In genomic region chr1:90602759-90603560, GRCm38 (mm10) we compare ENCODE assay signal across 8 mouse cellular contexts. TPM values are rescaled to one million over a fixed set of nuclear protein-coding genes. Genes with fewer than 3 reads are reported as not detected.
DNase-seq lines count a peak whose midpoint lies in the region; ATAC-seq and TF ChIP-seq lines count a peak whose summit lies in the region.

TSS of gene Cops8 (plus strand) at chr1:90602981.

- peak within 1 kb of the TSS; percentile 86 to 91 for H3K4me3 ChIP-seq in ES-E14 (ENCODE audit: insufficient read depth in 1 of 2, low read depth in 1 of 2, low read length in 2 of 2, poor library complexity in 1 of 2, severe bottlenecking in 1 of 2)
- H3K4me3 ChIP-seq in forebrain, embryonic 15.5 days: peak within 1 kb of the TSS; percentile 95
- peak within 1 kb of the TSS; percentile 91 for H3K4me3 ChIP-seq in lung, adult 2 months (replicated peaks; ENCODE audit: extremely low read depth, low read depth, low read length)

- H3K27me3 ChIP-seq in forebrain, embryonic 15.5 days: no peaks in the 10 kb centered on the region

- peak within 1 kb of the TSS; percentile 32; the same call in 1 of the 2 replicates for H3K27ac ChIP-seq in ES-E14 (ENCODE audit: insufficient read depth, low read depth, low read length, poor library complexity, severe bottlenecking)
- peak within 1 kb of the TSS; percentile 75 for H3K27ac ChIP-seq in forebrain, embryonic 15.5 days (replicated peaks)

- peaks cover 0 to 2% of the 10 kb centered on the region in 2 experiments; a peak in 2 of 4 replicates for H3K4me1 ChIP-seq in ES-E14 (ENCODE audit: control insufficient read depth in 2 of 2, insufficient read depth in 2 of 2, low read length in 2 of 2, poor library complexity in 1 of 2)
- H3K4me1 ChIP-seq in forebrain, embryonic 15.5 days: peaks cover 18% of the 10 kb centered on the region
- H3K4me1 ChIP-seq in lung, adult 2 months (ENCODE audit: control insufficient read depth, insufficient read depth, low read length): no peaks in the 10 kb centered on the region; the same call in 1 of the 2 replicates

- in situ Hi-C loops in ES-E14 (cut with MboI; ENCODE audit: low sequenced_read_pairs in 2 of 2, unreplicated experiment in 2 of 2): no loop called here

- no peaks in the 10 kb centered on the region for H3K9me3 ChIP-seq in ES-E14 (ENCODE audit: control insufficient read depth, insufficient read depth, low read depth, low read length)
- H3K9me3 ChIP-seq in forebrain, embryonic 15.5 days: no peaks in the 10 kb centered on the region

- no peak for TF ChIP-seq CTCF in lung, adult 2 months (IDR thresholded peaks at IDR 0.05; ENCODE audit: insufficient read depth, low read length)

- peak; percentile 95 for DNase-seq in ES-E14 (ENCODE audit: low read depth, low spot score)
- peak; percentile 97 for DNase-seq in cerebellum, adult 11-12 months
- peak; percentile 94 for DNase-seq in heart, postnatal 25 days (ENCODE audit: low spot score)
- peak; percentile 97 to 99 for DNase-seq in layer of hippocampus, adult 18-20 months (ENCODE audit: low spot score in 2 of 2)
- peak; percentile 96 for DNase-seq in lung, adult 2 months
- DNase-seq in thymus, adult 18-20 months: peak; percentile 90 to 92

- H3K36me3 ChIP-seq in ES-E14 (ENCODE audit: control insufficient read depth, insufficient read depth, low read length, poor library complexity, severe bottlenecking): peaks cover 16% of the 10 kb centered on the region
- peaks cover 20% of the 10 kb centered on the region for H3K36me3 ChIP-seq in forebrain, embryonic 15.5 days

- TF ChIP-seq POLR2A in lung, adult 2 months (IDR thresholded peaks at IDR 0.05; ENCODE audit: borderline replicate concordance, extremely low read depth, low read depth, low read length): peak; percentile 84; the same call in 1 of the 2 replicates

- H3K9ac ChIP-seq in ES-E14 (ENCODE audit: insufficient read depth, low read depth, low read length, poor library complexity, severe bottlenecking): peak within 1 kb of the TSS; percentile 93
- peak within 1 kb of the TSS; percentile 88 for H3K9ac ChIP-seq in forebrain, embryonic 15.5 days (replicated peaks)

- intact Hi-C loops in heart, postnatal 25 days (cut with DNase I): no loop called here

- peak; percentile 100 for ATAC-seq in forebrain, embryonic 15.5 days (replicated peaks)
- peak; percentile 98 for ATAC-seq in neutrophil, adult 5-6 weeks (ENCODE audit: extremely low read depth, insufficient number of reproducible peaks, low FRiP score, poor library complexity, severe bottlenecking)

- H3K4me2 ChIP-seq in forebrain, embryonic 15.5 days (replicated peaks): peak within 1 kb of the TSS; percentile 70

- 4% methylated on average over 48 of the region's 48 CpGs for WGBS in forebrain, embryonic 15.5 days
- WGBS in lung, adult 2 months: 4% methylated on average over 48 of the region's 48 CpGs

TF ChIP-seq in ES-E14, 5 proteins besides CTCF, POLR2A, EP300 and RAD21:
- TF ChIP-seq CHD2 (IDR thresholded peaks at IDR 0.05; ENCODE audit: low read depth, low read length) (no peak), HCFC1 (IDR thresholded peaks at IDR 0.05; ENCODE audit: borderline replicate concordance, insufficient read depth, low read length) (peak; percentile 91), ZC3H11A (IDR thresholded peaks at IDR 0.05; ENCODE audit: borderline replicate concordance, low read depth, low read length) (0 out of 2 replicates have a peak, but pooled peaks have one; percentile 28), ZNF384 (IDR thresholded peaks at IDR 0.05; ENCODE audit: low read depth, low read length) (peak; percentile 94), MAFK (IDR thresholded peaks at IDR 0.05; ENCODE audit: insufficient read depth, low read depth, low read length) (no peak)
TF ChIP-seq in ES-E14: peak in this region for 3.

RNA-seq across cellular contexts. Expression of gene Cops8, which starts in this region (rescaled TPM):
- total RNA-seq in ES-E14 (2012; rRNA removed): 60.9 and 84.6 TPM in 2 replicates
- 180 and 195 TPM in 2 replicates for polyA plus RNA-seq in forebrain, embryonic 15.5 days (2015; fragmentation: Nextera tagmentation; extraction: Ambion mirVana)
- 10 to 100 TPM; 77.1 to 87.2 TPM for total RNA-seq in heart, postnatal 25 days (2021)
- total RNA-seq in layer of hippocampus, adult 18-20 months (2021): 100 to 1,000 TPM; 122 TPM
- polyA plus RNA-seq in lung, adult 2 months (2012; rRNA removed): 39.8 and 58.0 TPM in 2 replicates
- 51.0 and 62.3 TPM in 2 replicates for total RNA-seq in neutrophil, adult 5-6 weeks (2017)

Comparison
In these comparisons a context has a peak if more than half of its experiments do, and no peak if none do; other contexts are left out.
1. Peak in every context shown above with its lines: DNase-seq, ATAC-seq, H3K4me3 ChIP-seq and H3K27ac ChIP-seq.